Mouse (Mus musculus) adrenal gland, postnatal 25 days (tissue): Measurements from ENCODE around the gene Tm4sf20. TPM values are rescaled to one million over a fixed set of nuclear protein-coding genes. Genes with fewer than 3 reads are reported as not detected.

Experiments used
- total RNA-seq: library from RNA; stranded (reverse); gene quantifications from 2 replicates; pipeline ENCODE4 v1.2.3, GENCODE M21; 2021

The Tm4sf20 gene
- total RNA-seq, 1 experiment from 2014 or later: not detected

Other genes with a start within 250 kb of the Tm4sf20 start
- 3.6 and 4.6 TPM in 2 replicates for gene Col4a4, start 181.6 kb downstream of the Tm4sf20 start, total RNA-seq
- gene Col4a3, start 181.5 kb downstream of the Tm4sf20 start, total RNA-seq: 1.7 and 2.9 TPM in 2 replicates
- gene Mff, start 43.6 kb downstream of the Tm4sf20 start, total RNA-seq: 125 and 146 TPM in 2 replicates
- not detected in 2 replicates for gene Gm47791, start 2.8 kb upstream of the Tm4sf20 start, total RNA-seq
- 56.4 and 58.6 TPM in 2 replicates for gene Agfg1, start 71.0 kb upstream of the Tm4sf20 start, total RNA-seq
- 0.39 TPM in 1 of 2 replicates, not detected in the other for gene A030005L19Rik, start 144.9 kb upstream of the Tm4sf20 start, total RNA-seq
- gene A030014E15Rik, start 156.5 kb upstream of the Tm4sf20 start, total RNA-seq: not detected in 2 replicates
- gene Gm6217, start 162.9 kb upstream of the Tm4sf20 start, total RNA-seq: not detected in 2 replicates
- gene A030003K21Rik, start 174.9 kb upstream of the Tm4sf20 start, total RNA-seq: not detected in 2 replicates
- not detected in 2 replicates for gene Gm7544, start 187.6 kb upstream of the Tm4sf20 start, total RNA-seq
- not detected in 2 replicates for gene Gm47955, start 191.8 kb upstream of the Tm4sf20 start, total RNA-seq
- gene Gm47959, start 232.1 kb upstream of the Tm4sf20 start, total RNA-seq: not detected in 2 replicates